Mouse (Mus musculus) neural tube, embryonic 15.5 days (tissue): ENCODE measurements around the gene Tubb4a. TPM values are rescaled to one million over a fixed set of nuclear protein-coding genes. Genes with fewer than 3 reads are reported as not detected.

Source experiments
- ATAC-seq: fragments of 200-750 bp; cut with Nextera tagmentation; 2 replicates; pipeline ENCODE4 v1.8.0; 2017; ENCODE audit warnings: mild to moderate bottlenecking, moderate TSS enrichment, moderate library complexity; ENCODE audit not compliant: low FRiP score
- H3K27ac ChIP-seq: fragments of 300-500 bp; sonication (generic); replicated peaks from 2 replicates; pipeline ENCODE4 v1.5.1; 2015; ENCODE audit warnings: mild to moderate bottlenecking, inconsistent platforms
- H3K27me3 ChIP-seq: fragments of 300-500 bp; sonication (generic); replicated peaks from 2 replicates; pipeline ENCODE4 v1.6.1; 2015; ENCODE audit warnings: inconsistent platforms
- H3K36me3 ChIP-seq: fragments of 300-500 bp; sonication (generic); 2 replicates; pipeline ENCODE4 v1.6.1; 2015; ENCODE audit warnings: inconsistent platforms
- H3K4me1 ChIP-seq: fragments of 300-500 bp; sonication (generic); 2 replicates; pipeline ENCODE4 v1.6.1; 2015; ENCODE audit warnings: inconsistent platforms
- H3K4me2 ChIP-seq: fragments of 300-500 bp; sonication (generic); 2 replicates; pipeline ENCODE4 v1.6.1; 2015; ENCODE audit warnings: inconsistent platforms, mild to moderate bottlenecking, moderate library complexity
- H3K4me3 ChIP-seq: fragments of 300-500 bp; sonication (generic); replicated peaks from 2 replicates; pipeline ENCODE4 v1.5.1; 2015; ENCODE audit warnings: mild to moderate bottlenecking, inconsistent platforms
- H3K9ac ChIP-seq: fragments of 300-500 bp; sonication (generic); replicated peaks from 2 replicates; pipeline ENCODE4 v1.6.1; 2015; ENCODE audit warnings: mild to moderate bottlenecking, inconsistent platforms
- H3K9me3 ChIP-seq: fragments of 300-500 bp; sonication (generic); replicated peaks from 2 replicates; pipeline ENCODE4 v1.6.1; 2016; ENCODE audit warnings: inconsistent platforms
- WGBS: fragments of 180-500 bp; shearing (Covaris S2); methylation state at CpG from one replicate; pipeline ENCODE4 v1.1.7; 2015; ENCODE audit warnings: mixed read lengths; 5-methylcytosine and 5-hydroxymethylcytosine counted together
- polyA plus RNA-seq: library from polyadenylated mRNA; unstranded; fragments of >200 nt; fragmentation: Nextera tagmentation; extraction: Ambion mirVana; gene quantifications from 2 replicates; pipeline ENCODE4 v1.2.1, GENCODE M21; 2015

Gene Tubb4a
- polyA plus RNA-seq, 1 experiment from 2014 or later = 350 TPM

GRCm38 (mm10) chr17:57047406-57047805 lies 40.2 kb downstream of the Tubb4a start:
- Histone ChIP-seq H3K9me3 (no peaks in the 10 kb centered on the region), H3K27me3 (no peaks in the 10 kb centered on the region), H3K36me3 (peaks cover 55% of the 10 kb centered on the region), H3K4me1 (no peaks in the 10 kb centered on the region), H3K27ac (no peak overlapping the region), H3K9ac (no peak overlapping the region), H3K4me3 (no peak overlapping the region), H3K4me2 (no peak overlapping the region)
- 38% methylated on average over 5 of the region's 5 CpGs for WGBS
- ATAC-seq = no peak

- H3K27me3 ChIP-seq = peaks cover 14% of the 10 kb centered on the region
- H3K36me3 ChIP-seq = peaks cover 18% of the 10 kb centered on the region
- no peak within 1 kb of the TSS for H3K4me3 ChIP-seq
- no peak within 1 kb of the TSS for H3K4me2 ChIP-seq
- no peaks in the 10 kb centered on the region for H3K4me1 ChIP-seq
- 80% methylated on average over 8 of the region's 8 CpGs for WGBS
- no peaks in the 10 kb centered on the region for H3K9me3 ChIP-seq
- ATAC-seq = no peak
- H3K27ac ChIP-seq = no peak within 1 kb of the TSS
- no peak within 1 kb of the TSS for H3K9ac ChIP-seq
These were observed 46.0 kb downstream of the Tubb4a start, which contains the start of gene Slc25a41 for GRCm38 (mm10) chr17:57041554-57041953. Slc25a41 (minus strand) TSS chr17:57041654.

GRCm38 (mm10) chr17:57038978-57039377 lies 48.6 kb downstream of the Tubb4a start:
- Histone ChIP-seq H3K27ac (no peak overlapping the region), H3K27me3 (peaks cover 14% of the 10 kb centered on the region), H3K4me2 (no peak overlapping the region), H3K36me3 (no peaks in the 10 kb centered on the region), H3K4me1 (no peaks in the 10 kb centered on the region), H3K9me3 (no peaks in the 10 kb centered on the region), H3K4me3 (no peak overlapping the region), H3K9ac (no peak overlapping the region)
- no peak for ATAC-seq
- WGBS = 42% methylated on average over 8 of the region's 8 CpGs

DNA sequence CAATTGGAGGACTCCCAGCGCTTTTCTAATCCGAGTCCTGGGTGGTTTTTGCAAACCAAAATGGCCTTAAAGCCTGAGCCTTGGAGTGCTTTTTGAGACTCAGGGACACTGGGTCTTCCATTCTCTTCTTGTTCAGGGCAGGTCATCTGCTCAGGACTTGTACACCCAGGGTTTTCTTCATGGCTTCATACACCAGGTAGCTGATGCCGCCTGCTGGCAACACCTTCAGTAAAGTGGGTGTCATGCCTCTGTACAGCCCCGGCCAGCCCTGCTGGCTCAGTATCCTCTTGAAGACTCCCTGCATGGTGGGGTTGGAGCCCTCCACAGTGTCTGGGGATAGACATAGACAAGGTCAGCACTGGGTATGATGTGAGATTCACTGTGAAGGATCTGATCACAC lies 54.7 kb downstream of the Tubb4a start:
- Histone ChIP-seq H3K4me1 (peaks cover 28% of the 10 kb centered on the region), H3K27ac (peak overlapping the region; percentile 86; the same call in 1 of the 2 replicates), H3K9ac (0 out of 2 replicates have a peak overlapping the region, but pooled peaks have one; percentile 52), H3K4me2 (peak overlapping the region; percentile 76), H3K27me3 (no peaks in the 10 kb centered on the region), H3K9me3 (no peaks in the 10 kb centered on the region), H3K36me3 (peaks cover 4% of the 10 kb centered on the region), H3K4me3 (no peak overlapping the region)
- no peak for ATAC-seq
- 87% methylated on average over 4 of the region's 4 CpGs for WGBS

DNA sequence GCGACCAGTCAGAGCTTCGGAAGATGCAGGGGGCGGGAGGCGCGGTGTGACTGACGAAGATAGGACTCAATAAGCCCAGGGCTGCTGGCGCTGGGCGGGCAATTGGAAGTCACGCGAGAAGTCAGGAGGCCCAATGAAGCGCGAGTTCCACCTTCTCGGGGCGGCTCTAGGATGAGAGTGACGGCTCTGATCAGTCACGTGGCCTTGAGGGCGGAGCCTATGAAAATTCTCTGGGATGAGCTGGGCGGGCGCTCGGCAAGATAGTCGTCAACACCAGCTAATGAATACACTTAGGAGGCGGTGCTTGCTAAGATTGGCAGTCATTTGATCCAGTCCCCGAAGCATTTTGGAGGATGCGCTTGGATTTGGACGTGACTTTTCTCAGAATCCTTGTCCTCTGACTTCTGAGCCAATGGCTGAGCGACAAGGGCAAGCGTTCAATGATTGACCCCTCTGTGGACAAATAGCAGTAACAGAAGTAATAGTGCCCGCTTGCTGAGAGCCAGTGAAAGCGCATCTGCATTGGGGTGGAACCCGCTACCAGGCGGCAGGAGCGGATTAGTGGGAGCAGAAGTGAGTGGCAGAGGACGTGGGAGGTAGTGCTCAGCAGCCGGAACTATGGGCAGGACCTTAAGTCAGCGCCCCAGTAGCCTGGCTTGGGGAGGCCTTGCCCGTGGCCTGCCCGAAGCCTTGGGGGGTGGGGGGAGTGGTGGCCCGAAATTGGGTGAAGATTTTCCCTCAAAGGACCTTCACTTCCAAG lies 55.7 kb downstream of the Tubb4a start:
- peak overlapping the region; percentile 64 for H3K4me3 ChIP-seq
- H3K4me2 ChIP-seq = peak overlapping the region; percentile 76
- H3K36me3 ChIP-seq = peaks cover 14% of the 10 kb centered on the region
- H3K9me3 ChIP-seq = no peaks in the 10 kb centered on the region
- H3K27me3 ChIP-seq = no peaks in the 10 kb centered on the region
- peaks cover 28% of the 10 kb centered on the region for H3K4me1 ChIP-seq
- peak; percentile 97 for ATAC-seq
- H3K9ac ChIP-seq = peak overlapping the region; percentile 52
- H3K27ac ChIP-seq = peak overlapping the region; percentile 86
- WGBS = under 1% methylated on average over 38 of the region's 38 CpGs

- peaks cover 22% of the 10 kb centered on the region for H3K36me3 ChIP-seq
- peak within 1 kb of the TSS; percentile 93 for H3K9ac ChIP-seq
- 1% methylated on average over 91 of the region's 99 CpGs for WGBS
- H3K4me2 ChIP-seq = peak within 1 kb of the TSS; percentile 86
- peak within 1 kb of the TSS; percentile 64 for H3K4me3 ChIP-seq
- peak; percentile 3; the same call in 1 of the 2 replicates for ATAC-seq
- H3K9me3 ChIP-seq = no peaks in the 10 kb centered on the region
- H3K27ac ChIP-seq = peak within 1 kb of the TSS; percentile 91
- no peaks in the 10 kb centered on the region for H3K27me3 ChIP-seq
- peaks cover 28% of the 10 kb centered on the region for H3K4me1 ChIP-seq
These were observed 56.5 kb downstream of the Tubb4a start, which contains the start of gene Khsrp for GRCm38 (mm10) chr17:57030931-57031660. Khsrp (minus strand) TSS chr17:57031522.

Other genes starting within 250 kb of the Tubb4a start
- gene Acsbg2, start 213.3 kb downstream of the Tubb4a start, polyA plus RNA-seq = not detected in 2 replicates
- 0.41 and 0.49 TPM in 2 replicates for gene 1700061G19Rik, start 212.3 kb downstream of the Tubb4a start, polyA plus RNA-seq
- gene Mllt1, start 152.4 kb downstream of the Tubb4a start, polyA plus RNA-seq = 69.0 and 74.9 TPM in 2 replicates
- gene Acer1, start 105.7 kb downstream of the Tubb4a start, polyA plus RNA-seq = not detected in 2 replicates
- gene Clpp, start 97.5 kb downstream of the Tubb4a start, polyA plus RNA-seq = 164 and 177 TPM in 2 replicates
- gene Alkbh7, start 90.4 kb downstream of the Tubb4a start, polyA plus RNA-seq = 56.2 and 59.4 TPM in 2 replicates
- 0.43 and 0.49 TPM in 2 replicates for gene Pspn, start 87.8 kb downstream of the Tubb4a start, polyA plus RNA-seq
- 63.2 and 70.7 TPM in 2 replicates for gene Gtf2f1, start 76.5 kb downstream of the Tubb4a start, polyA plus RNA-seq
- gene Gm17949, start 76.3 kb downstream of the Tubb4a start, polyA plus RNA-seq = 0.26 and 0.46 TPM in 2 replicates
- gene Khsrp, start 56.3 kb downstream of the Tubb4a start, polyA plus RNA-seq = 25.8 and 29.1 TPM in 2 replicates
- not detected in 2 replicates for gene Slc25a41, start 46.1 kb downstream of the Tubb4a start, polyA plus RNA-seq
- 1.6 and 10.2 TPM in 2 replicates for gene Crb3, start 28.7 kb downstream of the Tubb4a start, polyA plus RNA-seq
- gene Slc25a23, start 27.9 kb downstream of the Tubb4a start, polyA plus RNA-seq = 42.7 and 43.7 TPM in 2 replicates
- gene Dennd1c, start 9.3 kb downstream of the Tubb4a start, polyA plus RNA-seq = 5.6 and 7.7 TPM in 2 replicates
- gene Tnfsf9, start 17.5 kb upstream of the Tubb4a start, polyA plus RNA-seq = 7.7 and 8.5 TPM in 2 replicates
- gene Cd70, start 62.0 kb upstream of the Tubb4a start, polyA plus RNA-seq = 1.7 and 1.8 TPM in 2 replicates
- gene Tnfsf14, start 106.4 kb upstream of the Tubb4a start, polyA plus RNA-seq = 0.37 TPM in 1 of 2 replicates, not detected in the other
- 3.7 and 4.0 TPM in 2 replicates for gene C3, start 140.4 kb upstream of the Tubb4a start, polyA plus RNA-seq
- gene Gpr108, start 160.7 kb upstream of the Tubb4a start, polyA plus RNA-seq = 23.3 and 27.6 TPM in 2 replicates
- 9.3 and 15.9 TPM in 2 replicates for gene Trip10, start 161.7 kb upstream of the Tubb4a start, polyA plus RNA-seq
- gene Vav1, start 191.3 kb upstream of the Tubb4a start, polyA plus RNA-seq = 1.6 and 10.9 TPM in 2 replicates